26 mouse cellular contexts compared by ENCODE assay signal in genomic region chr9:96139876-96140275, GRCm38 (mm10). TPM values are rescaled to one million over a fixed set of nuclear protein-coding genes. Genes with fewer than 3 reads are reported as not detected.
DNase-seq lines count a peak whose midpoint lies in the region; ATAC-seq and TF ChIP-seq lines count a peak whose summit lies in the region.
"Had no signal": no experiment of that assay in that cellular context is flagged by ENCODE, and none has a peak within 500 bp of the region (broad histone marks: within the 10 kb centered on the region; RNA-seq: fewer than 3 reads in every experiment).

No protein-coding gene starts in this region.

- in situ Hi-C loops in ES-E14 (cut with MboI; ENCODE audit: low sequenced_read_pairs in 2 of 2, unreplicated experiment in 2 of 2): no loop called here

- no peak overlapping the region for H3K4me2 ChIP-seq in midbrain, postnatal 0 days (ENCODE audit: low read depth, low read length, poor library complexity, severe bottlenecking)
- no peak overlapping the region for H3K4me2 ChIP-seq in liver, postnatal 0 days (ENCODE audit: low read depth, low read length)
- H3K4me2 ChIP-seq: heart, embryonic 12.5 days; heart, embryonic 15.5 days; hindbrain, embryonic 14.5 days had no signal

- WGBS in midbrain, postnatal 0 days: 42% methylated on average over 5 of the region's 5 CpGs
- WGBS in liver, postnatal 0 days (ENCODE audit: insufficient replicate concordance): 51% methylated on average over 5 of the region's 5 CpGs
- WGBS in thymus, adult 2 months: 86% methylated on average over 5 of the region's 5 CpGs

- H3K9ac ChIP-seq in ES-E14 (ENCODE audit: insufficient read depth, low read depth, low read length, poor library complexity, severe bottlenecking): peak overlapping the region; percentile 58; the same call in 1 of the 2 replicates
- no peak overlapping the region for H3K9ac ChIP-seq in midbrain, postnatal 0 days (replicated peaks; ENCODE audit: low read length, poor library complexity, severe bottlenecking)
- H3K9ac ChIP-seq in liver, postnatal 0 days (replicated peaks): no peak overlapping the region
- H3K9ac ChIP-seq: forebrain, postnatal 0 days; heart, embryonic 12.5 days; heart, embryonic 15.5 days; hindbrain, embryonic 14.5 days had no signal

- no peak for TF ChIP-seq POLR2A in thymus, adult 2 months (IDR thresholded peaks at IDR 0.05; ENCODE audit: control insufficient read depth, extremely low read depth, insufficient read depth, low read length, poor library complexity)

- peak; percentile 61 for DNase-seq in heart, adult 11 months
- DNase-seq in heart, postnatal 4 days: no peak
- peak; percentile 84 for DNase-seq in ES-E14 (ENCODE audit: low read depth, low spot score)
- peak; percentile 97 for DNase-seq in ZHBTc4 (ENCODE audit: low read depth, low spot score)
- no peak for DNase-seq in midbrain, postnatal 0 days (ENCODE audit: low spot score)
- no peak for DNase-seq in liver, postnatal 0 days
- DNase-seq in thymus, adult 2 months: no peak
- DNase-seq in urinary bladder, postnatal 25 days (ENCODE audit: low spot score): no peak
- DNase-seq: adrenal gland, adult 2 months; adrenal gland, postnatal 14 days; cerebellum, adult 11-12 months; cerebellum, adult 8-10 months; cerebellum, postnatal 10 days; forebrain, postnatal 0 days; gastrocnemius, adult 2 months; gastrocnemius, postnatal 14 days; heart, adult 18-20 months; heart, postnatal 10 days; heart, postnatal 36 days had no signal

- peak overlapping the region; percentile 76; the same call in 1 of the 2 replicates for H3K27ac ChIP-seq in ES-E14 (ENCODE audit: insufficient read depth, low read depth, low read length, poor library complexity, severe bottlenecking)
- no peak overlapping the region for H3K27ac ChIP-seq in midbrain, postnatal 0 days (ENCODE audit: low read depth, low read length)
- no peak overlapping the region for H3K27ac ChIP-seq in liver, postnatal 0 days (ENCODE audit: low read depth)
- no peak overlapping the region for H3K27ac ChIP-seq in thymus, adult 2 months (ENCODE audit: control insufficient read depth, insufficient read depth, low read length)
- H3K27ac ChIP-seq: gastrocnemius, adult 2 months; heart, embryonic 15.5 days; hindbrain, embryonic 14.5 days; hindbrain, postnatal 0 days had no signal

- H3K36me3 ChIP-seq in ES-E14 (ENCODE audit: control insufficient read depth, insufficient read depth, low read length, poor library complexity, severe bottlenecking): peaks cover 8% of the 10 kb centered on the region; the same call in 1 of the 2 replicates
- H3K36me3 ChIP-seq in midbrain, postnatal 0 days (ENCODE audit: insufficient read depth, low read length): 0 out of 2 replicates have a peak, but pooled peaks cover 5% of the 10 kb centered on the region
- no peaks in the 10 kb centered on the region for H3K36me3 ChIP-seq in liver, postnatal 0 days (replicated peaks; ENCODE audit: insufficient read depth, low read length)
- H3K36me3 ChIP-seq in thymus, adult 2 months (ENCODE audit: control insufficient read depth, insufficient read depth, low read length): no peaks in the 10 kb centered on the region
- H3K36me3 ChIP-seq: heart, embryonic 15.5 days had no signal

- H3K9me3 ChIP-seq in ES-E14 (ENCODE audit: control insufficient read depth, insufficient read depth, low read depth, low read length): no peaks in the 10 kb centered on the region
- H3K9me3 ChIP-seq in midbrain, postnatal 0 days (ENCODE audit: low read length): no peaks in the 10 kb centered on the region
- no peaks in the 10 kb centered on the region for H3K9me3 ChIP-seq in liver, postnatal 0 days (ENCODE audit: low read length)
- H3K9me3 ChIP-seq: heart, embryonic 12.5 days; heart, embryonic 15.5 days had no signal

- no peaks in the 10 kb centered on the region for H3K27me3 ChIP-seq in midbrain, postnatal 0 days (ENCODE audit: insufficient read depth, low read length)
- H3K27me3 ChIP-seq in liver, postnatal 0 days (ENCODE audit: insufficient read depth, low read length): no peaks in the 10 kb centered on the region
- H3K27me3 ChIP-seq in thymus, adult 2 months (ENCODE audit: control insufficient read depth, insufficient read depth, low read length): no peaks in the 10 kb centered on the region
- H3K27me3 ChIP-seq: heart, embryonic 12.5 days; heart, embryonic 15.5 days had no signal

- H3K4me1 ChIP-seq in ES-E14 (ENCODE audit: control insufficient read depth in 2 of 2, insufficient read depth in 2 of 2, low read length in 2 of 2, poor library complexity in 1 of 2): peaks cover 0 to 11% of the 10 kb centered on the region in 2 experiments; a peak in 3 of 4 replicates
- no peaks in the 10 kb centered on the region for H3K4me1 ChIP-seq in midbrain, postnatal 0 days (ENCODE audit: insufficient read depth, low read length)
- no peaks in the 10 kb centered on the region for H3K4me1 ChIP-seq in liver, postnatal 0 days (ENCODE audit: insufficient read depth)
- peaks cover 5% of the 10 kb centered on the region for H3K4me1 ChIP-seq in thymus, adult 2 months (replicated peaks; ENCODE audit: control insufficient read depth, insufficient read depth, low read length)
- H3K4me1 ChIP-seq: heart, embryonic 15.5 days had no signal

- no peak for TF ChIP-seq EP300 in liver, postnatal 0 days (IDR thresholded peaks at IDR 0.05; ENCODE audit: low read depth)

- TF ChIP-seq CTCF in midbrain, postnatal 0 days (IDR thresholded peaks at IDR 0.05): no peak
- TF ChIP-seq CTCF in liver, postnatal 0 days (IDR thresholded peaks at IDR 0.05; ENCODE audit: low read depth): no peak
- TF ChIP-seq CTCF in thymus, adult 2 months (IDR thresholded peaks at IDR 0.05; ENCODE audit: borderline replicate concordance, control insufficient read depth, extremely low read depth, insufficient read depth, low read length, poor library complexity): no peak

- peak overlapping the region; percentile 52 to 57 for H3K4me3 ChIP-seq in ES-E14 (ENCODE audit: insufficient read depth in 1 of 2, low read depth in 1 of 2, low read length in 2 of 2, poor library complexity in 1 of 2, severe bottlenecking in 1 of 2)
- H3K4me3 ChIP-seq in midbrain, postnatal 0 days (ENCODE audit: low read depth, low read length): no peak overlapping the region
- no peak overlapping the region for H3K4me3 ChIP-seq in liver, postnatal 0 days (ENCODE audit: low read depth, low read length)
- H3K4me3 ChIP-seq in thymus, adult 2 months (ENCODE audit: control insufficient read depth, insufficient read depth, low read length): no peak overlapping the region
- H3K4me3 ChIP-seq: gastrocnemius, adult 2 months; heart, embryonic 12.5 days; heart, embryonic 15.5 days had no signal

- no peak for ATAC-seq in midbrain, postnatal 0 days (ENCODE audit: low FRiP score)
- no peak for ATAC-seq in liver, postnatal 0 days
- ATAC-seq: forebrain, embryonic 14.5 days; forebrain, postnatal 0 days; hindbrain, postnatal 0 days; inflammation-experienced regulatory T-cells, adult 6 months; intestine, embryonic 16.5 days had no signal

TF ChIP-seq in ES-E14, 5 proteins besides CTCF, POLR2A, EP300 and RAD21:
- TF ChIP-seq MAFK (IDR thresholded peaks at IDR 0.05; ENCODE audit: insufficient read depth, low read depth, low read length): no peak
- no peak for TF ChIP-seq ZC3H11A (IDR thresholded peaks at IDR 0.05; ENCODE audit: borderline replicate concordance, low read depth, low read length)
- TF ChIP-seq ZNF384 (IDR thresholded peaks at IDR 0.05; ENCODE audit: low read depth, low read length): no peak
- TF ChIP-seq HCFC1 (IDR thresholded peaks at IDR 0.05; ENCODE audit: borderline replicate concordance, insufficient read depth, low read length): no peak

RNA-seq across cellular contexts. Expression of gene Gk5, which starts 20.7 kb away (rescaled TPM):
- total RNA-seq in heart, postnatal 4 days (2021): 1 to 10 TPM; 5.1 to 5.5 TPM
- total RNA-seq in ES-E14 (2012; rRNA removed): 12.7 and 13.2 TPM in 2 replicates
- total RNA-seq in midbrain, postnatal 0 days (2014; rRNA removed): 6.3 and 7.4 TPM in 2 replicates
- 1.9 and 2.2 TPM in 2 replicates for polyA plus RNA-seq in midbrain, postnatal 0 days (2015; fragmentation: Nextera tagmentation; extraction: Ambion mirVana)
- polyA plus RNA-seq in liver, postnatal 0 days (2015; fragmentation: Nextera tagmentation; extraction: Ambion mirVana): 0.32 and 0.39 TPM in 2 replicates
- polyA plus RNA-seq in thymus, adult 2 months (2012; rRNA removed): 7.3 and 8.0 TPM in 2 replicates

RNA-seq across cellular contexts. Expression of gene Tfdp2, which starts 56.2 kb away (rescaled TPM):
- total RNA-seq in heart, postnatal 4 days (2021): 10 to 100 TPM; 34.8 to 40.0 TPM
- total RNA-seq in ES-E14 (2012; rRNA removed): 45.6 and 54.9 TPM in 2 replicates
- total RNA-seq in midbrain, postnatal 0 days (2014; rRNA removed): 14.0 and 15.7 TPM in 2 replicates
- 12.4 and 13.5 TPM in 2 replicates for polyA plus RNA-seq in midbrain, postnatal 0 days (2015; fragmentation: Nextera tagmentation; extraction: Ambion mirVana)
- 61.7 and 69.0 TPM in 2 replicates for polyA plus RNA-seq in liver, postnatal 0 days (2015; fragmentation: Nextera tagmentation; extraction: Ambion mirVana)
- 17.3 and 22.1 TPM in 2 replicates for polyA plus RNA-seq in thymus, adult 2 months (2012; rRNA removed)

Comparison
In these comparisons a context has a peak if more than half of its experiments do, and no peak if none do; other contexts are left out.
1. DNase-seq: peak in heart, adult 11 months (single experiment), ES-E14 (single experiment) and ZHBTc4 (single experiment); none in heart, postnatal 4 days (single experiment), midbrain, postnatal 0 days (single experiment), liver, postnatal 0 days (single experiment), thymus, adult 2 months (single experiment) and urinary bladder, postnatal 25 days (single experiment).
2. H3K4me3 ChIP-seq: peak in ES-E14 (2 of 2); none in midbrain, postnatal 0 days (single experiment), liver, postnatal 0 days (single experiment) and thymus, adult 2 months (single experiment).